Mouse (Mus musculus): ENCODE measurements around the gene Kpna7. TPM values are rescaled to one million over a fixed set of nuclear protein-coding genes. Genes with fewer than 3 reads are reported as not detected.

Kpna7 gene
- polyA plus RNA-seq, 1 experiment from 2014 or later = not detected

- WGBS = 85% methylated on average over 10 of the region's 10 CpGs
- Histone ChIP-seq H3K9me3 (ENCODE audit: control insufficient read depth, low read length) (no peaks in the 10 kb centered on the region; the same call in 1 of the 2 replicates), H3K4me1 (replicated peaks; ENCODE audit: control insufficient read depth, insufficient read depth, low read length) (no peaks in the 10 kb centered on the region), H3K36me3 (ENCODE audit: control insufficient read depth, insufficient read depth, low read length) (no peaks in the 10 kb centered on the region), H3K9ac (ENCODE audit: low read length) (no peak overlapping the region), H3K27ac (ENCODE audit: low read depth, low read length) (no peak overlapping the region), H3K27me3 (ENCODE audit: control insufficient read depth, insufficient read depth, low read length) (no peaks in the 10 kb centered on the region), H3K4me2 (ENCODE audit: low read depth, low read length, severe bottlenecking) (no peak overlapping the region), H3K4me3 (ENCODE audit: low read depth, low read length) (no peak overlapping the region)
- ATAC-seq (replicated peaks; ENCODE audit: low FRiP score) (no peak), DNase-seq (ENCODE audit: low spot score) (no peak)
Observed at GRCm38 (mm10) chr5:144978533-144979107, 105.2 kb downstream of the Kpna7 start.

GRCm38 (mm10) chr5:144971266-144971665 is 112.6 kb downstream of the Kpna7 start:
- H3K27ac ChIP-seq (ENCODE audit: low read depth, low read length) = no peak overlapping the region
- no peak overlapping the region for H3K4me2 ChIP-seq (ENCODE audit: low read depth, low read length, severe bottlenecking)
- ATAC-seq (replicated peaks; ENCODE audit: low FRiP score) = no peak
- WGBS = 86% methylated on average over 3 of the region's 3 CpGs
- no peak for DNase-seq (ENCODE audit: low spot score)
- no peaks in the 10 kb centered on the region for H3K9me3 ChIP-seq (ENCODE audit: control insufficient read depth, low read length)
- peaks cover 1% of the 10 kb centered on the region; the same call in 1 of the 2 replicates for H3K4me1 ChIP-seq (replicated peaks; ENCODE audit: control insufficient read depth, insufficient read depth, low read length)
- no peak overlapping the region for H3K4me3 ChIP-seq (ENCODE audit: low read depth, low read length)
- H3K36me3 ChIP-seq (ENCODE audit: control insufficient read depth, insufficient read depth, low read length) = no peaks in the 10 kb centered on the region
- no peak overlapping the region for H3K9ac ChIP-seq (ENCODE audit: low read length)
- H3K27me3 ChIP-seq (ENCODE audit: control insufficient read depth, insufficient read depth, low read length) = peaks cover 2% of the 10 kb centered on the region; the same call in 1 of the 2 replicates

- WGBS = under 1% methylated on average over 76 of the region's 89 CpGs
Observed at GRCm38 (mm10) chr5:144965639-144966351, 118.0 kb downstream of the Kpna7 start, which contains the start of gene Smurf1. Smurf1 (minus strand) TSS chr5:144965847.

GRCm38 (mm10) chr5:144964872-144965638 is 118.8 kb downstream of the Kpna7 start:
- Histone ChIP-seq H3K27ac (ENCODE audit: low read depth, low read length) (peak overlapping the region; percentile 66; the same call in 1 of the 2 replicates), H3K9me3 (ENCODE audit: control insufficient read depth, low read length) (no peaks in the 10 kb centered on the region), H3K9ac (ENCODE audit: low read length) (peak overlapping the region; percentile 82), H3K4me1 (replicated peaks; ENCODE audit: control insufficient read depth, insufficient read depth, low read length) (peaks cover 4% of the 10 kb centered on the region; the same call in 1 of the 2 replicates), H3K4me2 (ENCODE audit: low read depth, low read length, severe bottlenecking) (peak overlapping the region; percentile 78), H3K4me3 (ENCODE audit: low read depth, low read length) (peak overlapping the region; percentile 80), H3K36me3 (ENCODE audit: control insufficient read depth, insufficient read depth, low read length) (no peaks in the 10 kb centered on the region), H3K27me3 (ENCODE audit: control insufficient read depth, insufficient read depth, low read length) (peaks cover 2% of the 10 kb centered on the region; the same call in 1 of the 2 replicates)
- DNase-seq (ENCODE audit: low spot score) = peak; percentile 97
- 1% methylated on average over 30 of the region's 56 CpGs for WGBS
- ATAC-seq (replicated peaks; ENCODE audit: low FRiP score) = peak; percentile 86

More at GRCm38 (mm10) chr5:144965639-144966351, 118.0 kb downstream of the Kpna7 start, which contains the start of gene Smurf1:
- H3K9me3 ChIP-seq (ENCODE audit: control insufficient read depth, low read length) = no peaks in the 10 kb centered on the region
- H3K4me1 ChIP-seq (replicated peaks; ENCODE audit: control insufficient read depth, insufficient read depth, low read length) = peaks cover 4% of the 10 kb centered on the region; the same call in 1 of the 2 replicates
- H3K4me2 ChIP-seq (ENCODE audit: low read depth, low read length, severe bottlenecking) = peak within 1 kb of the TSS; percentile 78
- H3K4me3 ChIP-seq (ENCODE audit: low read depth, low read length) = peak within 1 kb of the TSS; percentile 80
- ATAC-seq (replicated peaks; ENCODE audit: low FRiP score) (peak; percentile 65), DNase-seq (ENCODE audit: low spot score) (peak; percentile 96)
- no peaks in the 10 kb centered on the region for H3K36me3 ChIP-seq (ENCODE audit: control insufficient read depth, insufficient read depth, low read length)
- peak within 1 kb of the TSS; percentile 82 for H3K9ac ChIP-seq (ENCODE audit: low read length)
- peak within 1 kb of the TSS; percentile 66; the same call in 1 of the 2 replicates for H3K27ac ChIP-seq (ENCODE audit: low read depth, low read length)
- peaks cover 2% of the 10 kb centered on the region; the same call in 1 of the 2 replicates for H3K27me3 ChIP-seq (ENCODE audit: control insufficient read depth, insufficient read depth, low read length)

- Histone ChIP-seq H3K4me3 (ENCODE audit: low read depth, low read length) (no peak overlapping the region), H3K27ac (ENCODE audit: low read depth, low read length) (no peak overlapping the region), H3K36me3 (ENCODE audit: control insufficient read depth, insufficient read depth, low read length) (no peaks in the 10 kb centered on the region), H3K27me3 (ENCODE audit: control insufficient read depth, insufficient read depth, low read length) (peaks cover 2% of the 10 kb centered on the region; the same call in 1 of the 2 replicates), H3K4me2 (ENCODE audit: low read depth, low read length, severe bottlenecking) (peak overlapping the region; percentile 1; the same call in 1 of the 2 replicates), H3K9ac (ENCODE audit: low read length) (no peak overlapping the region), H3K4me1 (replicated peaks; ENCODE audit: control insufficient read depth, insufficient read depth, low read length) (peaks cover 4% of the 10 kb centered on the region; the same call in 1 of the 2 replicates), H3K9me3 (ENCODE audit: control insufficient read depth, low read length) (no peaks in the 10 kb centered on the region)
- ATAC-seq (replicated peaks; ENCODE audit: low FRiP score) = peak; percentile 49
- peak; percentile 53 for DNase-seq (ENCODE audit: low spot score)
- 7% methylated on average over 8 of the region's 8 CpGs for WGBS
Observed at GRCm38 (mm10) chr5:144964465-144964864, 119.4 kb downstream of the Kpna7 start.

GRCm38 (mm10) chr5:144963817-144964261 is 120.0 kb downstream of the Kpna7 start:
- WGBS = 8% methylated on average over 13 of the region's 13 CpGs
- H3K9ac ChIP-seq (ENCODE audit: low read length) = no peak overlapping the region

GRCm38 (mm10) chr5:144963401-144963800 is 120.4 kb downstream of the Kpna7 start:
- peaks cover 2% of the 10 kb centered on the region; the same call in 1 of the 2 replicates for H3K27me3 ChIP-seq (ENCODE audit: control insufficient read depth, insufficient read depth, low read length)
- WGBS = 60% methylated on average over 3 of the region's 3 CpGs
- H3K36me3 ChIP-seq (ENCODE audit: control insufficient read depth, insufficient read depth, low read length) = no peaks in the 10 kb centered on the region
- no peak overlapping the region for H3K9ac ChIP-seq (ENCODE audit: low read length)
- DNase-seq (ENCODE audit: low spot score) = no peak
- no peak overlapping the region for H3K27ac ChIP-seq (ENCODE audit: low read depth, low read length)
- no peak overlapping the region for H3K4me2 ChIP-seq (ENCODE audit: low read depth, low read length, severe bottlenecking)
- no peak for ATAC-seq (replicated peaks; ENCODE audit: low FRiP score)
- H3K4me3 ChIP-seq (ENCODE audit: low read depth, low read length) = no peak overlapping the region
- peaks cover 4% of the 10 kb centered on the region; the same call in 1 of the 2 replicates for H3K4me1 ChIP-seq (replicated peaks; ENCODE audit: control insufficient read depth, insufficient read depth, low read length)
- no peaks in the 10 kb centered on the region for H3K9me3 ChIP-seq (ENCODE audit: control insufficient read depth, low read length)

More at GRCm38 (mm10) chr5:144963817-144964261, 120.0 kb downstream of the Kpna7 start:
- H3K36me3 ChIP-seq (ENCODE audit: control insufficient read depth, insufficient read depth, low read length) = no peaks in the 10 kb centered on the region
- no peak overlapping the region for H3K4me2 ChIP-seq (ENCODE audit: low read depth, low read length, severe bottlenecking)
- H3K27me3 ChIP-seq (ENCODE audit: control insufficient read depth, insufficient read depth, low read length) = peaks cover 2% of the 10 kb centered on the region; the same call in 1 of the 2 replicates
- peaks cover 4% of the 10 kb centered on the region; the same call in 1 of the 2 replicates for H3K4me1 ChIP-seq (replicated peaks; ENCODE audit: control insufficient read depth, insufficient read depth, low read length)
- no peak overlapping the region for H3K4me3 ChIP-seq (ENCODE audit: low read depth, low read length)
- ATAC-seq (replicated peaks; ENCODE audit: low FRiP score) (peak; percentile 1), DNase-seq (ENCODE audit: low spot score) (peak; percentile 73)
- H3K27ac ChIP-seq (ENCODE audit: low read depth, low read length) = no peak overlapping the region
- H3K9me3 ChIP-seq (ENCODE audit: control insufficient read depth, low read length) = no peaks in the 10 kb centered on the region

- no peak; the same call in 1 of the 2 replicates for ATAC-seq (replicated peaks; ENCODE audit: low FRiP score)
- WGBS = 81% methylated on average over 9 of the region's 9 CpGs
Observed at GRCm38 (mm10) chr5:144958271-144958670, 125.6 kb downstream of the Kpna7 start.

More at GRCm38 (mm10) chr5:144958271-144958670, 125.6 kb downstream of the Kpna7 start:
- H3K9ac ChIP-seq (ENCODE audit: low read length) = no peak overlapping the region
- H3K27me3 ChIP-seq (ENCODE audit: control insufficient read depth, insufficient read depth, low read length) = no peaks in the 10 kb centered on the region
- no peak overlapping the region for H3K27ac ChIP-seq (ENCODE audit: low read depth, low read length)
- DNase-seq (ENCODE audit: low spot score) = no peak
- H3K4me1 ChIP-seq (replicated peaks; ENCODE audit: control insufficient read depth, insufficient read depth, low read length) = no peaks in the 10 kb centered on the region
- no peaks in the 10 kb centered on the region for H3K9me3 ChIP-seq (ENCODE audit: control insufficient read depth, low read length)
- H3K4me2 ChIP-seq (ENCODE audit: low read depth, low read length, severe bottlenecking) = no peak overlapping the region
- H3K36me3 ChIP-seq (ENCODE audit: control insufficient read depth, insufficient read depth, low read length) = no peaks in the 10 kb centered on the region
- H3K4me3 ChIP-seq (ENCODE audit: low read depth, low read length) = no peak overlapping the region
